Mouse (Mus musculus): ENCODE measurements at regions not wholly inside any gene's neighbourhood (a gene's known extent, or its start where the extent isn't known, plus 50 kb on each side); places are given as distances from the start of the nearest gene placed in this dataset.

DNA sequence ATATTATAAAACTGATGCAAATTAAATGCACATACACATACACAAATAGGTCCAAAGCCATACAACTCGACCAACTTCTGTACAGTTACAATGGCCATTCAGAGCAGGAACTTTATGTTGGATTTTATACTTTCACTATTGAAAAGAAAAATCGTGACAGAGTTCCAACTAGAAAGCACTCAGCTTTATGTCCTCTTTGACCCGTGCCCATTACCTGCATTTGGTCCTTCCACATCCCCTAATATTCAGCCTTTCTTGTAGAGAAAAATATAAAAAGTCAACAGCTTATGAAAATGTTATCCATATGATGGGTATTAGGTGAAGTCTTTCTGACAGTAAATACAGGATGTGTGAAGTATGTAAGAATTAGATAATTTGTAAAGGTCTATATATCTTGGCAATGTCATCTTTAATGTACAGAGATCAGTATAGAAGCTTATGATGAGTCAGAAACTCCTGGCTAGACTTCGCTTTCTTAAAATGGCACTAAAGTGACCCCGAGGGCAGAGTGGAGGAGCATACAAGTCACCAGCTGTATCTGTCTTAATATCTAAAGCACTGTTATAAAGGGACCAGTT is 252.2 kb upstream of the Prdm1 start:
- no peaks in the 10 kb centered on the region for H3K36me3 ChIP-seq
- 84% methylated on average over 5 of the region's 5 CpGs for WGBS

DNA sequence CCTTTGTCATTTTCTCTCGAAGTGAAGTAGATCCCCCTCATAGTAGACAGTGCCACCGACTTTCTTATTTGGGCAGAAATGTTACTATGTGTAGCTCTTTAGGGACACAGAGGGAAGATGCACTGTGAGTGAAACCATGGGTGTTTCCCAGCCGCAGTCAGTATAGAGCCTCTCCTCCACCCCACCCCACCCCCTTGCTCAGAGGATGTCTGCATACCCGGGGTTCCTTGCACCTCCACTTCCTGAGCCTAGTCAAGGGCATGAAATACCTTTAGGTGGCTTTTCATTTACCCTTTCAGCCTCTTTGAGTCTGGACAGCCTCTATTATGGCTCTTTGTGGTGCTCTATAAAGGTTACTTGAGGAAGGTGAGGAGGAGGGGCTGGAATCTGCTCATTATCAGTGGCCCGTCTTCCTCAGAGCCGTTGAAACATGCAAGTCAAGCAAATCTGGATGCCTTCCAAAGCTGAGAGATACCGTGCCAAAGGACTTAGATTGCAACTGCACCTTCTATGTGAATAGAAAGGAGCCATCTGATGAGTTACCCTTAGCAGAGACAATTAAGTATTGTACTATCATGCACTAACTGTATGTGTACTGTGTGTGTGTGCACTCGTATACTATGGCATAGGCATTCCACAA is 251.4 kb upstream of the Prdm1 start:
- ATAC-seq = no peak
- 62% methylated on average over 8 of the region's 8 CpGs for WGBS
- Histone ChIP-seq H3K9me3 (no peaks in the 10 kb centered on the region), H3K27me3 (replicated peaks) (no peaks in the 10 kb centered on the region), H3K4me1 (replicated peaks) (no peaks in the 10 kb centered on the region), H3K36me3 (no peaks in the 10 kb centered on the region), H3K9ac (no peak overlapping the region), H3K4me3 (replicated peaks) (no peak overlapping the region), H3K4me2 (replicated peaks) (no peak overlapping the region), H3K27ac (no peak overlapping the region)

More for the DNA sequence above, 252.2 kb upstream of the Prdm1 start:
- H3K9me3 ChIP-seq = no peaks in the 10 kb centered on the region
- no peak overlapping the region for H3K9ac ChIP-seq
- no peak overlapping the region for H3K4me2 ChIP-seq (replicated peaks)
- H3K4me3 ChIP-seq (replicated peaks) = no peak overlapping the region
- H3K27me3 ChIP-seq (replicated peaks) = no peaks in the 10 kb centered on the region
- ATAC-seq = no peak
- no peak overlapping the region for H3K27ac ChIP-seq
- no peaks in the 10 kb centered on the region for H3K4me1 ChIP-seq (replicated peaks)

DNA sequence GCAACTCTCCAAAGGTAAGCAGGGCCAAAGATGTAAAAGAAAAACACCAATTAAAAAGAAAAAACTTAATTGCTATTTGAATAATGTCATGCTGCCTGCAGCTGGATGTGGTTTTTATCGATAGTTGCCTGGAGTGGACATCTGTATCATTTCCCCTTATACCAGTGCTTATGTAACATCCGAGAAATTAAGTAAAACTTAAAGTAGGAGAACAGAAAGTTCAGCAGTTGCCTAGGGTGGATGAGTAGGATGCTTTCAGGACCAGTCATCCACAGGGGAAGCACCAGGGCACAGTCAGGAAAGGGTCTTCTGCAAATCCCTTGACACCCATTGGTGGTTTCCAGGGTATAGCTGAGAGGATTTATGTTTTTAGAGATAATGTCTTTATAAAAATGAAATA is 248.9 kb upstream of the Prdm1 start:
- no peak overlapping the region for H3K4me2 ChIP-seq (replicated peaks)
- WGBS = 85% methylated on average over 2 of the region's 2 CpGs
- no peak overlapping the region for H3K9ac ChIP-seq
- no peaks in the 10 kb centered on the region for H3K9me3 ChIP-seq
- no peaks in the 10 kb centered on the region for H3K27me3 ChIP-seq (replicated peaks)
- H3K4me1 ChIP-seq (replicated peaks) = no peaks in the 10 kb centered on the region
- no peak overlapping the region for H3K27ac ChIP-seq
- no peak for ATAC-seq
- H3K36me3 ChIP-seq = no peaks in the 10 kb centered on the region
- no peak overlapping the region for H3K4me3 ChIP-seq (replicated peaks)

DNA sequence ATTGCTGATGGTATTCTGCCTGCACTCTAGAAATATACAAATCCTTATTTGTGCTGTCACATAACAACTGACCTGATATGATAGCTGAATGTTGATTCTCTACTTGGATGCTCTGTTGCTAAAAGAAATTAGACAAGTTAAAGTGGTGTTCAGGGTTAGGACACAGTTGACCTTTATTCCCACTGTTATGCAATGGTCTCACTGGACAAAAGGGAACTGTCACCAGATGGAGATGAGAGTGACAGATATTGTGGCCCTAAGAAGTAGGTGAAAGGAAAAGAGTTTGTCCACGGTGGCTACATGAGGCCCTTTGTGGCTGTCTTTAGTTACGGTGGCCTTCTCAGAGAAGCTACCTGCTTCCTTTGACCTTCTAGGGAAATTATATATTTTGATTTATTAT is 247.9 kb upstream of the Prdm1 start:
- no peaks in the 10 kb centered on the region for H3K36me3 ChIP-seq
- H3K4me3 ChIP-seq (replicated peaks) = no peak overlapping the region
- WGBS = 81% methylated on average over 2 of the region's 2 CpGs
- H3K27me3 ChIP-seq (replicated peaks) = no peaks in the 10 kb centered on the region
- H3K4me1 ChIP-seq (replicated peaks) = no peaks in the 10 kb centered on the region
- H3K9me3 ChIP-seq = no peaks in the 10 kb centered on the region
- no peak overlapping the region for H3K4me2 ChIP-seq (replicated peaks)
- no peak for ATAC-seq
- H3K27ac ChIP-seq = no peak overlapping the region
- no peak overlapping the region for H3K9ac ChIP-seq

DNA sequence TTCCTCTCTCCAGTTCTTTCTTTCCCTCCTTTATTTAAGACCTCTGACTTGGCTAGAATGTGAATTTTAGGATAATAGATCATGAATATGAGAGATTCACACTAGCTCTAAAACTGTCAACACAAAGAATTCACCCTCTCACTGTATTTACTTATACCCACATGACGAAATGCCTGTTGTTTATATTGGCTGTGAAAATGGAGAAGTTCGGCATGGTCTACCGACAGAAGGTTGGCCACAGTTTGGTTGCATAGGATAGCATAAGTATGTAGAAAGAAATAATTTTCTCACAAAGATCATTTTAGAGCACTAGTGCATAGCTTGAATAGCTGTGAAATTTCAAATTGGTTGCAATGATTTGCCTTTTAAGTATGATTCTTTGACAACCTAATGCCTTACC is 237.2 kb upstream of the Prdm1 start:
- no peaks in the 10 kb centered on the region for H3K36me3 ChIP-seq
- no peaks in the 10 kb centered on the region for H3K9me3 ChIP-seq
- H3K4me2 ChIP-seq (replicated peaks) = no peak overlapping the region
- H3K4me1 ChIP-seq (replicated peaks) = no peaks in the 10 kb centered on the region
- ATAC-seq = no peak
- WGBS = 38% methylated on average over 3 of the region's 3 CpGs
- H3K9ac ChIP-seq = no peak overlapping the region
- no peaks in the 10 kb centered on the region for H3K27me3 ChIP-seq (replicated peaks)
- no peak overlapping the region for H3K4me3 ChIP-seq (replicated peaks)
- no peak overlapping the region for H3K27ac ChIP-seq

DNA sequence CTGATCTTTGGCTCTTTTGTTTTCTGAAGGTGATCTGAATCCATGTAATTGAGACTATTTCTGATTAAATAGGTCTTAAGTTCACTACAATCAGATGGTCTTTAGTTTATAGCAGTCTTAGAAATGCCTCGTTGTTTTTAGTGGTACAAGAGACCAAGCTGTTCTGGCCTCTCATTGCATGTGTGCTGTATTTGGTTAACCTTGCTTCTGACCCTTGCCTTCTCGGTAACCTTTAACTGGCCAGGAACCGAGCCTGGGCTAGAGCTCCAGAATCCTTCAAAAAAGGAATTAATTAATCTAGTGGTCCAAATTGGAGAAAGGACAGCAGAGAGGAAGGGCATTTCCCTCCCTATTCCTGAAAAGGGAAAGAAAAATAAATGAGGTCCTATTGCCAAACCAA is 234.8 kb upstream of the Prdm1 start:
- Histone ChIP-seq H3K9ac (no peak overlapping the region), H3K4me3 (replicated peaks) (no peak overlapping the region), H3K27ac (no peak overlapping the region), H3K9me3 (no peaks in the 10 kb centered on the region), H3K27me3 (replicated peaks) (no peaks in the 10 kb centered on the region), H3K4me1 (replicated peaks) (no peaks in the 10 kb centered on the region), H3K36me3 (no peaks in the 10 kb centered on the region), H3K4me2 (replicated peaks) (no peak overlapping the region)
- 13% methylated on average over 3 of the region's 3 CpGs for WGBS
- ATAC-seq = no peak

DNA sequence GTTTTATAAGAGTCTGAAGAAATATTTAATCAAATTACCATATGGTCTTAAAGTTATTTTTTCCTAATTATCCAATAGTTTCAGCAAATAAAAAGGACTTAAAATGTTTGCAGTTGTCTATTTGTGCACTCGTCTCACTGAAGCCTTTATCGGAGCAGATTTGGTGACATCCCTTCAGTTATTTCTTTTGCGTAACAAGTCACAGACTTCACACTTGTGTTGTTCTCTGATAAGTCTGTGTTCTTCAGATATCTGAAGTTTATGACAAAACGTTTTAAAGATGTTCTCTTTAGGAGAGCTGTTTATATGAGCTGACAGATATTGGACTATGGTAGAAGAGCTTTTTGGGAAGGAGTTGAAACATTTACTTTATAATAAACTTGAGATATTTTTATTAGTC is 233.8 kb upstream of the Prdm1 start:
- no peaks in the 10 kb centered on the region for H3K27me3 ChIP-seq (replicated peaks)
- no peaks in the 10 kb centered on the region for H3K36me3 ChIP-seq
- no peaks in the 10 kb centered on the region for H3K4me1 ChIP-seq (replicated peaks)
- no peak overlapping the region for H3K4me3 ChIP-seq (replicated peaks)
- no peak for ATAC-seq
- H3K9ac ChIP-seq = no peak overlapping the region
- no peak overlapping the region for H3K27ac ChIP-seq
- no peak overlapping the region for H3K4me2 ChIP-seq (replicated peaks)
- H3K9me3 ChIP-seq = no peaks in the 10 kb centered on the region
- WGBS = 70% methylated on average over 4 of the region's 4 CpGs

DNA sequence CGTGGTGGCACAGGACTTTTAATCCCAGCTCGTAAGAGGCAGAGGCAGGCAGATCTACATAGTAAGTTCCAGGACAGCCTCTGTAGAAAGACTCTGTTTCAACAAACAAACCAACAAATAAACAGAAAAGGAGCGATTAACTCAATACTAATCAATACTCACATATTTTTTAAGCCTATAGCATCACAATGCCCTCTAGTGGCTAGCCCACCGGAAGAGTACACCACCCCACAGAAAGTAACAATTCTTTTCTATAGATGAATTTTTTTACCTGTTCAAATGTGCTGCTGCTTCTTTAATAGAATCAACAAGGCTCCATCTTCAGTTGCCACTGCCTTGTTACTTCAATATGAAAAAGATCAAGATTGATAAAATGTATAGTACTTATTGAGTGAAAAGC is 233.0 kb upstream of the Prdm1 start:
- H3K4me2 ChIP-seq (replicated peaks) = no peak overlapping the region
- 83% methylated on average over 4 of the region's 4 CpGs for WGBS
- H3K4me3 ChIP-seq (replicated peaks) = no peak overlapping the region
- H3K9ac ChIP-seq = no peak overlapping the region
- H3K4me1 ChIP-seq (replicated peaks) = no peaks in the 10 kb centered on the region
- H3K36me3 ChIP-seq = no peaks in the 10 kb centered on the region
- no peak overlapping the region for H3K27ac ChIP-seq
- ATAC-seq = no peak
- no peaks in the 10 kb centered on the region for H3K9me3 ChIP-seq
- no peaks in the 10 kb centered on the region for H3K27me3 ChIP-seq (replicated peaks)

DNA sequence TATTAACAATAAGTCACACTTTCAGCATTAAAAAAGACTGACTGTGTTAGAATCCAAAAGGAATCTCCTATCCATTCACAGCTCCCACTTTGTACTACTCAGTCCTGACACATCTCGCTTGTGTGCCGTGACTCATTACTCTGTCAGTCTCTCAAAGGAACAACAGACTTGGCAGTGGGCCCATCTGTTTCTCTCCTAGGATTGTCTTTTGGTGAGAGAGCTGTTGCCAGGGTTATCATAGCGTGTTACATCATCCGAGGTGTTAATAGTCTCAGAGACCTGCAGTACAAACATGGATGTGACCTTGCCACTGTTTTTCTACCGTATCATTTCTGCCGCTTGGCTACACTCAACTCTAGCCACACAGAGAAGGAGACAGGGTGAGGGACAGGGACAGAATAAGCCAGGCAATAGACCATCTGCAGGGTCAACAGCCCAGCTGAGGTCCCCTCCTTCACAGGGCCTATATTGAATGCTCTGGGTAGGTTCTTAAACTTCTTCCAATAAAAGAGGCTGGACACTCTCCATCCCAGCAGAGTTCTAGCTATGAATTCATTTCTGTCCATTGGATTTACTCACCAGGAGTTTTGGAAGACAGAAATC is 227.2 kb upstream of the Prdm1 start:
- H3K4me2 ChIP-seq (replicated peaks) = no peak overlapping the region
- H3K4me1 ChIP-seq (replicated peaks) = no peaks in the 10 kb centered on the region
- no peak overlapping the region for H3K4me3 ChIP-seq (replicated peaks)
- 60% methylated on average over 6 of the region's 6 CpGs for WGBS
- no peaks in the 10 kb centered on the region for H3K27me3 ChIP-seq (replicated peaks)
- H3K9ac ChIP-seq = no peak overlapping the region
- no peaks in the 10 kb centered on the region for H3K36me3 ChIP-seq
- peak; percentile 76 for ATAC-seq
- H3K27ac ChIP-seq = no peak overlapping the region
- H3K9me3 ChIP-seq = no peaks in the 10 kb centered on the region

DNA sequence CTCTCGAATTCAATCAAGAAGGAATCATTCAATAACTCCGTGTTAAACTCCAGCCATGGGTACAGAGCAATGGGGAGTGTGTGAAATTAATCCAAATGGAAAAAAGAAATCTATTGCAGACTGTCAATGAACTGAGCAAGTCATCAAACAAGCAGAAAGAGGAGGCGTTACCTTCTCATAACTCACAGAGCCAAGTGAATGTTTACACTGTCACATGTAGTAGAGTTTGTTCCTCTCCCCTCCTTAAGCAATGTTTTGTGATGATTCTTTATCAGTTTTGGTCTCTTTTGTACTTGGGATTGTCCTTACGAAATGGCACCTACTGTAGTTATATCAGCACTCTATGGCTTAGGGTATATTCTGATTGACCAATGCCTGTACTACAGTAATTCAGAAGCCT is 226.6 kb upstream of the Prdm1 start:
- Histone ChIP-seq H3K27ac (no peak overlapping the region), H3K36me3 (no peaks in the 10 kb centered on the region), H3K4me2 (replicated peaks) (no peak overlapping the region), H3K9me3 (no peaks in the 10 kb centered on the region), H3K9ac (no peak overlapping the region), H3K27me3 (replicated peaks) (no peaks in the 10 kb centered on the region), H3K4me3 (replicated peaks) (no peak overlapping the region), H3K4me1 (replicated peaks) (no peaks in the 10 kb centered on the region)
- ATAC-seq = no peak
- WGBS = 69% methylated on average over 4 of the region's 4 CpGs

DNA sequence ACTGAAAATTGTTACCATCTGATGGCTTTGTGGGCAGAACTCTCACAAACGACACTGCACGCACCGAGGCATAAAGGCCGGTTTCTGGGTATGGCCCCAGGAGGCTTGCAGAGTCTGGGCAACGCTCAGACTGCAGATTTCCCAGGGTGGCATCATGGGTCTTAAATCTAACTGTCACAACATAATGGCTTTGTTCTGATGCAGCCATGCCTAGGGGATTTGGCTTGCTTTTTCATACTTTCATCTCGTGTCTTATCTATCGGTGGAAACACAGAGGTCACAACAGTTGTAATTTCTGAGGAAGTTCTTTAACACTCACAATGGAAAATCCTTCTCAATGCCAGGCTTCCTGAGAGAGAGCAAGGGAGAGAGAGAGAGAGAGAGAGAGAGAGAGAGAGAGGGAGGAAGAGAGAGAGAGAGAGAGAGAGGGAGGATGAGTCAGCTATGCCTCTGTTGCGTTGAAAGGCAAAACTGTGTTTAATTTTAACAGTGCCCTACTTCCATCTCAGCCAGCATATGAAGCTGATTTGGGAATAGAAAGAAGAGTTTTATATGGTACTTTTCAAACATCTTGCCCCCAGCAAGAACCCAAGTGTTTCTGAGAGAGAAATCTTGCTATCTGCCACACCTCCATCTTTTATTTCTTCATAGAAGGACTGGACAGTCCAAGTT is 224.6 kb upstream of the Prdm1 start:
- no peak overlapping the region for H3K4me2 ChIP-seq (replicated peaks)
- no peak overlapping the region for H3K4me3 ChIP-seq (replicated peaks)
- H3K9me3 ChIP-seq = no peaks in the 10 kb centered on the region
- no peak overlapping the region for H3K27ac ChIP-seq
- H3K27me3 ChIP-seq (replicated peaks) = no peaks in the 10 kb centered on the region
- WGBS = 80% methylated on average over 8 of the region's 8 CpGs
- ATAC-seq = no peak
- no peak overlapping the region for H3K9ac ChIP-seq
- H3K4me1 ChIP-seq (replicated peaks) = no peaks in the 10 kb centered on the region
- H3K36me3 ChIP-seq = no peaks in the 10 kb centered on the region

DNA sequence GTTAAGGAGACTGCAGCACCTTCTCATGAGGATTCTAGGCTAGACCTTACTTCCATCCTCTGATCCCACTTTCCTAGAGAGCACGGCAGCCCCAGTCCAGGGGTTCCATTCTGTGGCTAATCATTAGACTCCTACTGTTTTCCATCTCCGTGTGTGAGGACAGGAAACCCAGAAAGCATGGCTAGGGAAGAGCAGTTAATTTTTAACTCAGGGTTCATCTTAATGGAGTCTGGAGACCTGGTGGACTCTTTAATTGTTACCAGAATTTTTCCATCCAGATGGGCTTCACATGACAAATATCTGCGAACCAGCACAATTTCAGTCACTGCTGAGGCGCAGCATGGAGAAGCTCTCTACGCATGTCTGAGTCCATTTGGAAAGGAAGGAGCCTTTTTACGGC is 222.8 kb upstream of the Prdm1 start:
- Histone ChIP-seq H3K27me3 (replicated peaks) (no peaks in the 10 kb centered on the region), H3K4me3 (replicated peaks) (no peak overlapping the region), H3K9me3 (no peaks in the 10 kb centered on the region), H3K27ac (no peak overlapping the region), H3K9ac (no peak overlapping the region), H3K36me3 (no peaks in the 10 kb centered on the region), H3K4me2 (replicated peaks) (no peak overlapping the region), H3K4me1 (replicated peaks) (no peaks in the 10 kb centered on the region)
- peak; percentile 31; the same call in 1 of the 2 replicates for ATAC-seq
- WGBS = 80% methylated on average over 6 of the region's 6 CpGs

DNA sequence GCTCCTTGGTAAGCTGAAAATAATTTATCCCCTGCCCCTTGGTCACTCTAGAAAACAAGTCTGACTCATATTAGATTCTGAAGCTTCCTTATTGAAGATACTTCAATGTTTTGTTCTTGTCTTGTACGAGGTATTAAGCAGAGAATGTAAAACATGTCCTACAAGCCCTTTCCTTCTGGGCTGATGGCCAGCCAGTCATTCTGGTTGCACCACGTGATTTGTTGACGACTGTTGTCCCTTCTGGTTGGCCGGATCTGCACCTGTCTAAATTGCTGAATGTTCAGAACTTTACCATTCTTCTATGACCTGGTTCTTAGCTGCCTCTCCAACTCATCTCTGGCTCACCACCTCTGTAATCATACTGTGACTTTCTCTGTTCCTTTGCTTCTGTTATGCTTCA is 220.9 kb upstream of the Prdm1 start:
- 59% methylated on average over 4 of the region's 4 CpGs for WGBS
- ATAC-seq = no peak
- no peak overlapping the region for H3K4me2 ChIP-seq (replicated peaks)

More for the DNA sequence above, 220.9 kb upstream of the Prdm1 start:
- H3K4me3 ChIP-seq (replicated peaks) = no peak overlapping the region
- H3K36me3 ChIP-seq = no peaks in the 10 kb centered on the region
- no peaks in the 10 kb centered on the region for H3K9me3 ChIP-seq
- H3K9ac ChIP-seq = no peak overlapping the region
- H3K27ac ChIP-seq = no peak overlapping the region
- no peaks in the 10 kb centered on the region for H3K27me3 ChIP-seq (replicated peaks)
- no peaks in the 10 kb centered on the region for H3K4me1 ChIP-seq (replicated peaks)
